Mouse (Mus musculus) cerebellum, adult 9-11 months (tissue): ENCODE measurements at regions not wholly inside any gene's neighbourhood (a gene's known extent, or its start where the extent isn't known, plus 50 kb on each side); places are given as distances from the start of the nearest gene placed in this dataset.

ENCODE experiments used
- DNase-seq: peaks from one replicate; pipeline ENCODE4 v3.0.0; 2022

- no peak for DNase-seq
Observed at GRCm38 (mm10) chr16:78877941-78878340, 52.8 kb upstream of the Chodl start.

DNA sequence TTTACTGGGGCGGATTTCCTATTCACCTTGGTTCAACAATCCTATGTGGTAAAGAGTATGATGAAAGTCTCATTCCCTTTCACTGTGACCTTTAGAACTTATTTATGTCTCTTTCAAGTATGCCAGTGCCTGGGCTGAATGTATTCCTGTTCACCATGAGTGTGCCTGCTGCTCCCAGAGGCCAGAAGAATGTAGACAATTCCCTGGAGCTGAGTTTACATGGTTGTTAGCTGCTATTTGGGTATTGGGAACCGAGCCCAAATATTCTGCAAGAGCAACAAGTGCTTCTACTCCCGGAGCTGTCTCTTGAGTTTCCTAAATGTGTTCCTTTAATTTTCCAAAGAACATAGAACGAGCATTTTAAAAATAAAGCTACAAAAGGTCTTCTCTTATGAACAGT, 71.7 kb upstream of the Chodl start:
- DNase-seq: no peak

DNA sequence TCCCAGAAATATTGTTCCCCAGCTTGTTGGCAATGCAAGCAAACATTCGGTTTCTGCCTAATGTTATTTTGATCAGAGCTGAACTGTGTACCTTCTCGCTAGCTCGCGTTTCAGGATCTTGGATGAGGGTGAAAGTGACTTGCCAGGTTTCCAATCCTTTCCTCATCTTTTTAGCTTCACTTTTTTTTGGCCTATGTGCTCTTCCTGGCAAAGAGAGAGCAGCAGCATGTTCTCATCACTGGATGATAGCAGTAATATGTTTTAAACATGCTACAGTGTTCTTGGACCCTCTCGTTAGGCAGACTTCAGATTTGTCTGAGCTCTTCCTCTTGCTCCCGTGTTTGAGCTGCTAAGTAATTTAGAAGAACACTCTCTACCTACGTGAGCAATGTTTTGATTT, 99.8 kb upstream of the Chodl start:
- DNase-seq: no peak

DNA sequence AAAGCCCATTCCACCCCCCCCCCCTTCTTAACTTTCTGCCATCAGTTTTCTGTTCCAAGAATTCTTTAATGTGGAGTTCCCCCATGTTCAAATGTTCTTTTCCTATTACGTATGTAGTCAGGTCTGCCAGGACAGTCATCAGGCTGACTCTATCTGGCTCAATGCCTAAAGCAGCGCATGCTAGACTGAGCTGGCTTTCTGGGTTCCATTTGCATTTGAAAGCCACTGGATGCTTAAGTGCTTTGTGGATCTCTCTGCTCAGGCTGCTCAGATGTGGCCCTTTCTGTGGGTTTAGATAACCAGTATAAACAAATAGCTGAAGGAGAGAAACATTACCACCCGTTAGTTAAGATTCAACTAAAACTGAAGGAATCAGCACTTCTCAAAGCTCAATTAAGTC, 103.0 kb upstream of the Chodl start:
- no peak for DNase-seq

DNA sequence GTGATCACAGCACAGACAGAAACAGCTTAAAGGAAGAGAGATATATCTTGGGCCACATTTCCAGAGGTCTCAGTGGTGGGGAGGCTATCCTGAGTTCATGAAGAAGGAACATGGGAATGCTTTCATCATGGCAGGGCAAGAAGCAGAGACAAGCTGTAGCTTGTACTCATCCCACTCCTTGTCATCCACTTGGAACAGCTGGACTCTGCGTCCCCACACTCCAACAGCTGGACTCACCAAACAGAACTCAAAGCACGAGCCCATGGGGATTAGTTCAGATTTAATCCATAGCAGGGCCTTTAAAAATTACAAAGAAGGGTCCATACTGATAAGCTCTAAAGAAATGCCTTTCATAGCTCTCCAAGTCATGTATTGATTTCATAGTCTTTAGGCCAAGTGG, 140.7 kb upstream of the Chodl start:
- no peak for DNase-seq

GRCm38 (mm10) chr16:78759226-78759625, 171.5 kb upstream of the Chodl start:
- no peak for DNase-seq

- no peak for DNase-seq
Observed at GRCm38 (mm10) chr16:78737902-78738301, 161.4 kb upstream of the D16Ertd472e start.

DNA sequence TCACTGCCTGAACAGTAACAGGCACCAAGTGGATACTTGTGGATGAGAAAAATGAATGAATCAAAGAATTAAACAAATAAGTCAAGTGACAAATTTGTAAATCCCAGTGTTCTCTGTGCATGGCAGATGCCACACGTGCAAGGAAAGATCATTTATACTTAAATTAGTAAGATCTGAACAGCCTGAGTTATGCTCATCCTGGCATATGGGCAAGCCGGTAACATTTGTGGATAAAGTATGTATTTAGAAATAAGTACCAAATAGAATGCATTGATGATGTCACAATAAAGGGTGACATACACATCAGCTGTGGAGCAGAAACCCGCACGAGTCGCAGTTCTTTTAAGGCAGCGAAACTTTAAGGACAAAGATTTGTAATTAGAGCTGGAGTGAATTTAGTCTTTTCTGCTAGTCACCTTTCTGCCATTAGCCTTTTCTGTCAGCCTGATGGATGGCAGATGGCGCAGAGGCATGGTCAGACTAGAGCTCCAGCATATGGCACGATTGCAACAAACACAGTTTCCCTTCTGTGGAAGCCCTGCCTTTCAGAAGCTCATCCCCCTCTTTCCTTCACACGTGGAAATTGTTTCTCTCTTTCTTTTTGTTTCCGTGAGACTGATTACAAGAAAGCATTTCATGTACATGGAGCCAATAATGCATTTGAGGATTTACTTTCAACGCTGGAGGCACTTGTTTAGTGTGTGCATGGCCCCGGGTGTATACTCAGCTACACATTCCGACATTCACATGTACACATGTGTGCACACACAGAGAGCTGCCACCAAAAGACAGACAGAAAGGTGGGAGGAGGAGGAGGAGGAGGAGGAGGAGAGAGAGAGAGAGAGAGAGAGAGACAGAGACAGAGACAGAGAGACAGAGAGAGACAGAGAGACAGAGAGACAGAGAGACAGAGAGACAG, 154.3 kb upstream of the D16Ertd472e start:
- DNase-seq: no peak

- no peak for DNase-seq
Observed at GRCm38 (mm10) chr16:78725541-78725940, 149.0 kb upstream of the D16Ertd472e start.

DNA sequence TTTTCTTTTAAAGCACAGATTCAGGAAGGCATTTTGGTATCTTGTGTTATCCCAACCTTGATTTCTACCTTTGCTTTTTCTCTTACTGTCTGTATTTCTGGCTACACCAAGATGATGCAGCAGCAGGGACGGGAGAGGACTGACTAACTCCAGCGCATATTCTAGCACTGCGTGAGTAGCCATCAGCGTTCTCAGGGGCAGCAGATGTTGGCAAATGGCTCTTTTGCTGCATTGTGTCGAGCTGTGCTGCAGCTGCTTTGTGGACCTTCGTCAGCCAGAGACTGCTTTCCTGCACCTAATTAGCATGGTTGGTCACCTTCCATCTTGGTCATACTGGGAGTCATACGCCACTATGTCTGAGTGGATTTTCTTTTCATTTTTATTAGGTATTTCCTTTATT, 133.4 kb upstream of the D16Ertd472e start:
- no peak for DNase-seq

DNA sequence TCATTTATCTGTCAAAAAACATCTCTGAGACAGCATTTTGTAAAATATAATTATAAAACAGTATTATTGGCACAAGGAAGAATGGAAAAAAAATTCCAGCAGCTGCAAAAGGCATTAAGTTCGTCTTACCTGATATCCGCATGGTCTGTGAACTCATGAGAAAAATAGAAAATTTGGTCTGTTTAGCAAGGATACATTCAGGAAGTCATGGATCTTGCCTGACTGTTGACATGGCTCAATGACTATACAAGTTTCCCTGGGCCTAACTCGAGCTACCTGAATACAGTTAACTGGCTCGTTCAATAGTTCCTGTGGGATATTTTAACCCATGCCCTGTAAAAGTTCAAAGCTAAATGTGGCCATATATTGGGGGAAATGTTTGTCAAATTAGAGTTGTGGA, 131.1 kb upstream of the D16Ertd472e start:
- DNase-seq: no peak

DNA sequence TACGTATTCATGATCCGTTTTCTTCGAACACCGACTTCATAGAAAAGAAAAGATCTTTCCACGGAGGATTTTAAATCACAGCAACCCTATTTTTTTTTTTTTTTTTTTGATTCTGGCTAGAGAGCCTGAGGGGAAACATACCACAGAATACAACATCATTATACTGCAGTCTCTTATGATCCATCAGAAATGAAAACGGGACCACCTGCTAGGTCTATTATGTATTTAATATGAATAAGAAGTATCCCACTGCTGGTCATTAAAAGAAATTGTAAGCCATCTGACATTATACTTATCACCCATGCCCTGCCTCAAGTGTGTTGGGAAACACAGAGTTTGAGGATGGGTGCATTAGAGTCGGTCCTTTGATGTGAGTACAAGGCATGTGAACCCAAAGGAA, 130.7 kb upstream of the D16Ertd472e start:
- DNase-seq: no peak

- no peak for DNase-seq
Observed at GRCm38 (mm10) chr16:78697514-78698209, 121.2 kb upstream of the D16Ertd472e start.

GRCm38 (mm10) chr16:78688251-78688650, 111.7 kb upstream of the D16Ertd472e start:
- DNase-seq: no peak

DNA sequence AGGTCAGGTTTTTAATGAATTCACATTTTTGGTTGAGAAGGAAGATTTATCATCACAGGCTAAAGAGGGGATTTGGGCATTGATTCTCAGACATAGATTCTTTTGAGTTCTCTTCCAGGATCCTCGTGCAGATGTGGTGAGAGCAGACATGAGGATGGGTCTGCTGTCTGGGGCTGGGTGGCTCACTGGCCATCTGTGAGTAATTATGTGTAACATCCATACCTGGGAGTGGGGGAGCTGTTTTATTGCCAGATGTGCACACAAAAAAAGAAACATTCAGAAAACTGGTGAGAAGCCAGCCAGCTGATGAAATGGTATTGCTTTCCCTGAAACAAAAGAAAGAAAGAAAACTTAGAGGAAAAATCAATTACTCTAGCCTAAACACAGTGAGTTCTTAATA, 108.7 kb upstream of the D16Ertd472e start:
- DNase-seq: no peak

DNA sequence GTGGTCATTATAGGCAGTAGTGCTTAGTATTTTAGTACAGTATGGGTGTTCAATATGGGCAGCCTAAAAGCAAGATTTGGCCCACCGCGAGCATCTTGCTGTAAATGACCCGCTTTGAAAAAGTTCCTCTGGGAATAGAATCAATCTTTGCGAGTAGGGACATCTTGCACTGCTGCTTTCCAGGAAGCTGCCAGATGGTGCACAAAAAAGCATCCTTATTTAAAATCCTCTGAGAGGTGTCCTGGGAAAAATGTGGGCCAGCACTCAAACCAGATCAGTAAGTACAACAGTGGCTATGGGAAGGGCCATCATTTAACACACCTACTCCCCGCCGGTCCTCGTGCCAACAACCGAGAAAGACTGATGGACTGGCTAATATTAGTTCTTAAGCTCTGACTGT, 107.5 kb upstream of the D16Ertd472e start:
- DNase-seq: no peak

DNA sequence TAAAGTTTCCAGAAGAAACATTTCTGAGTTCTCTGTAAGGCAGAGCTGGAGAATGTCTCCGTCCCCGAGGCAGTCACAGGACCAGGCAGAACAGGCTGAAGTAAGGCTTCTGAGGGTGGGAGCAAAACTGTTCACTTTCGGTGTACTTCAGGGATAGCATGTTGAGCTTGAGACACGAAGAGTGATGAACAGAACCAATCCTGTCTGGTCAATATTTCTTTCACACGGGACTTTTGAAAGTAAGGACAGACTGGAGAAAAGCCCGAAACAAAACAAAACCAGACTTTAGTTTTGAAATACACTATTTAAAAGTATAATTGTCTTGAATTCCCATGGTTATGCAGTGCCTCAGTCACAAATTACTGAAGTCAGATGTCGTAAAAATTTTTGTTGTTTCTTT, 84.6 kb upstream of the D16Ertd472e start:
- no peak for DNase-seq

DNA sequence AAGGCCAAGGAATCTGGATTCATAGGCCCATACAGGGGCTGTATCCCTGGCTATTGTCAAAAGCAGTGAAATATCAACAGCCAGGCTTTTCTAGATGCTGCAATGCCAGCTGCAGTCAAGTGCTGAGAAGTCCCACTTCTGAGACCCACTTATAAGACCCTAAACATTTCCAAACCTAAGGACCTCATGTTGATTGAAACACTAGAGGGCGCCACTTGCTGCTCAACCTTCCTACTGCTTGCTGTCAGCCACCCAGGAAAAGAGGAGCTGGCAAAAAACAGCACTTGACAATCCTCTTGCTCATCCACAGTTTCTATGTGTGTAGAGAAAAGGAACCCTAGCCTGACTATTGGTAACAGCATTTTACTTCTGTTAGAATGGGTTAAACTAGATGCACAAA, 68.2 kb upstream of the D16Ertd472e start:
- DNase-seq: no peak

GRCm38 (mm10) chr16:78641717-78642116, 65.2 kb upstream of the D16Ertd472e start:
- no peak for DNase-seq

GRCm38 (mm10) chr16:78641205-78641604, 64.7 kb upstream of the D16Ertd472e start:
- DNase-seq: no peak

GRCm38 (mm10) chr16:78637452-78637851, 60.9 kb upstream of the D16Ertd472e start:
- no peak for DNase-seq

DNA sequence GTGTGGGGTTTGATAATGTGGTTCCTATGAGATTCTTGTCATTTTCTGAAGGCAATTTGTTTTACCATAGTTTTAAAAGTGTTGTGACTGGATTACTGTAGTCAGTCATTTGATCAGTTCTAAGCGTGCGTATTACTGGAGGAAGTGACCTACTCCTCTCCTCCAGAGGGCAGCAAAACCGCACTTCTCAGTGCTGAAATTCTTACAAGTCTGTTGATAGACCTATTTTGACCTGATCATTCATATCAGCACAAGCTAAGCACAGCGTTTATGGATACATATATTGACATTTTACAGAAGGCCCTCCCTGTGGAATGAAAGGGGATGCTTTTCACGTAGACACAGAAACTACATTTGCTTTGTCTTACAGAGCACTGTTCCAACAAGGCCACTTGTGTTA, 60.5 kb upstream of the D16Ertd472e start:
- no peak for DNase-seq

GRCm38 (mm10) chr16:78635774-78636173, 59.3 kb upstream of the D16Ertd472e start:
- no peak for DNase-seq

- DNase-seq: peak; percentile 5
Observed at GRCm38 (mm10) chr16:78635257-78635656, 58.7 kb upstream of the D16Ertd472e start.
